Mouse (Mus musculus): ENCODE measurements around the gene Ripk3. TPM values are rescaled to one million over a fixed set of nuclear protein-coding genes. Genes with fewer than 3 reads are reported as not detected.

Ripk3 gene
- polyA plus RNA-seq, 1 experiment: 11.0 TPM

- H3K36me3 ChIP-seq (ENCODE audit: control insufficient read depth, insufficient read depth, low read length, poor library complexity, severe bottlenecking): no peaks in the 10 kb centered on the region
- H3K9me3 ChIP-seq (replicated peaks; ENCODE audit: control insufficient read depth, insufficient read depth, low read length, poor library complexity, severe bottlenecking): no peaks in the 10 kb centered on the region
- H3K9ac ChIP-seq (ENCODE audit: low read depth, poor library complexity, severe bottlenecking): no peak overlapping the region
- H3K27ac ChIP-seq (ENCODE audit: insufficient read depth, low read length): no peak overlapping the region
- no peak for TF ChIP-seq POLR2A (IDR thresholded peaks at IDR 0.05; ENCODE audit: insufficient read depth, low read length)
- TF ChIP-seq CTCF (IDR thresholded peaks at IDR 0.05; ENCODE audit: low read depth, low read length): no peak
- no peak for TF ChIP-seq EP300 (IDR thresholded peaks at IDR 0.05; ENCODE audit: insufficient read depth, low read depth, low read length)
- H3K4me1 ChIP-seq (ENCODE audit: control insufficient read depth, insufficient read depth, low read length): no peaks in the 10 kb centered on the region
- no peaks in the 10 kb centered on the region for H3K27me3 ChIP-seq (ENCODE audit: control insufficient read depth, insufficient read depth, low read length, poor library complexity, severe bottlenecking)
- H3K4me3 ChIP-seq (ENCODE audit: low read depth, low read length): no peak overlapping the region
Measured at GRCm38 (mm10) chr14:55780736-55781135, 7.9 kb downstream of the Ripk3 start.

- no peak for TF ChIP-seq EP300 (IDR thresholded peaks at IDR 0.05; ENCODE audit: insufficient read depth, low read depth, low read length)
- TF ChIP-seq POLR2A (IDR thresholded peaks at IDR 0.05; ENCODE audit: insufficient read depth, low read length): no peak
- TF ChIP-seq CTCF (IDR thresholded peaks at IDR 0.05; ENCODE audit: low read depth, low read length): no peak
- Histone ChIP-seq H3K9me3 (replicated peaks; ENCODE audit: control insufficient read depth, insufficient read depth, low read length, poor library complexity, severe bottlenecking) (no peaks in the 10 kb centered on the region), H3K36me3 (ENCODE audit: control insufficient read depth, insufficient read depth, low read length, poor library complexity, severe bottlenecking) (no peaks in the 10 kb centered on the region), H3K4me3 (ENCODE audit: low read depth, low read length) (no peak overlapping the region), H3K27ac (ENCODE audit: insufficient read depth, low read length) (no peak overlapping the region), H3K4me1 (ENCODE audit: control insufficient read depth, insufficient read depth, low read length) (no peaks in the 10 kb centered on the region), H3K9ac (ENCODE audit: low read depth, poor library complexity, severe bottlenecking) (no peak overlapping the region), H3K27me3 (ENCODE audit: control insufficient read depth, insufficient read depth, low read length, poor library complexity, severe bottlenecking) (no peaks in the 10 kb centered on the region)
Measured at GRCm38 (mm10) chr14:55779656-55780055, 9.0 kb downstream of the Ripk3 start.

GRCm38 (mm10) chr14:55778686-55779085, 10.0 kb downstream of the Ripk3 start:
- Histone ChIP-seq H3K27me3 (ENCODE audit: control insufficient read depth, insufficient read depth, low read length, poor library complexity, severe bottlenecking) (no peaks in the 10 kb centered on the region), H3K4me3 (ENCODE audit: low read depth, low read length) (0 out of 2 replicates have a peak overlapping the region, but pooled peaks have one; percentile 10), H3K9me3 (replicated peaks; ENCODE audit: control insufficient read depth, insufficient read depth, low read length, poor library complexity, severe bottlenecking) (no peaks in the 10 kb centered on the region), H3K36me3 (ENCODE audit: control insufficient read depth, insufficient read depth, low read length, poor library complexity, severe bottlenecking) (no peaks in the 10 kb centered on the region), H3K9ac (ENCODE audit: low read depth, poor library complexity, severe bottlenecking) (no peak overlapping the region), H3K27ac (ENCODE audit: insufficient read depth, low read length) (no peak overlapping the region), H3K4me1 (ENCODE audit: control insufficient read depth, insufficient read depth, low read length) (no peaks in the 10 kb centered on the region)
- no peak for TF ChIP-seq CTCF (IDR thresholded peaks at IDR 0.05; ENCODE audit: low read depth, low read length)
- TF ChIP-seq POLR2A (IDR thresholded peaks at IDR 0.05; ENCODE audit: insufficient read depth, low read length): no peak
- TF ChIP-seq EP300 (IDR thresholded peaks at IDR 0.05; ENCODE audit: insufficient read depth, low read depth, low read length): no peak

GRCm38 (mm10) chr14:55777806-55778205, 10.9 kb downstream of the Ripk3 start:
- Histone ChIP-seq H3K9me3 (replicated peaks; ENCODE audit: control insufficient read depth, insufficient read depth, low read length, poor library complexity, severe bottlenecking) (no peaks in the 10 kb centered on the region), H3K4me3 (ENCODE audit: low read depth, low read length) (no peak overlapping the region), H3K4me1 (ENCODE audit: control insufficient read depth, insufficient read depth, low read length) (no peaks in the 10 kb centered on the region), H3K36me3 (ENCODE audit: control insufficient read depth, insufficient read depth, low read length, poor library complexity, severe bottlenecking) (no peaks in the 10 kb centered on the region), H3K27ac (ENCODE audit: insufficient read depth, low read length) (no peak overlapping the region), H3K9ac (ENCODE audit: low read depth, poor library complexity, severe bottlenecking) (no peak overlapping the region), H3K27me3 (ENCODE audit: control insufficient read depth, insufficient read depth, low read length, poor library complexity, severe bottlenecking) (no peaks in the 10 kb centered on the region)
- TF ChIP-seq EP300 (IDR thresholded peaks at IDR 0.05; ENCODE audit: insufficient read depth, low read depth, low read length): no peak
- TF ChIP-seq POLR2A (IDR thresholded peaks at IDR 0.05; ENCODE audit: insufficient read depth, low read length): no peak
- TF ChIP-seq CTCF (IDR thresholded peaks at IDR 0.05; ENCODE audit: low read depth, low read length): no peak

GRCm38 (mm10) chr14:55777176-55777575, 11.5 kb downstream of the Ripk3 start:
- no peak for TF ChIP-seq EP300 (IDR thresholded peaks at IDR 0.05; ENCODE audit: insufficient read depth, low read depth, low read length)
- no peak for TF ChIP-seq CTCF (IDR thresholded peaks at IDR 0.05; ENCODE audit: low read depth, low read length)
- no peak for TF ChIP-seq POLR2A (IDR thresholded peaks at IDR 0.05; ENCODE audit: insufficient read depth, low read length)
- Histone ChIP-seq H3K9me3 (replicated peaks; ENCODE audit: control insufficient read depth, insufficient read depth, low read length, poor library complexity, severe bottlenecking) (no peaks in the 10 kb centered on the region), H3K27me3 (ENCODE audit: control insufficient read depth, insufficient read depth, low read length, poor library complexity, severe bottlenecking) (no peaks in the 10 kb centered on the region), H3K9ac (ENCODE audit: low read depth, poor library complexity, severe bottlenecking) (no peak overlapping the region), H3K4me3 (ENCODE audit: low read depth, low read length) (no peak overlapping the region), H3K36me3 (ENCODE audit: control insufficient read depth, insufficient read depth, low read length, poor library complexity, severe bottlenecking) (no peaks in the 10 kb centered on the region), H3K27ac (ENCODE audit: insufficient read depth, low read length) (no peak overlapping the region), H3K4me1 (ENCODE audit: control insufficient read depth, insufficient read depth, low read length) (no peaks in the 10 kb centered on the region)

GRCm38 (mm10) chr14:55776711-55777110, 12.0 kb downstream of the Ripk3 start:
- H3K4me3 ChIP-seq (ENCODE audit: low read depth, low read length): no peak overlapping the region
- H3K4me1 ChIP-seq (ENCODE audit: control insufficient read depth, insufficient read depth, low read length): no peaks in the 10 kb centered on the region
- no peak for TF ChIP-seq POLR2A (IDR thresholded peaks at IDR 0.05; ENCODE audit: insufficient read depth, low read length)
- no peak for TF ChIP-seq EP300 (IDR thresholded peaks at IDR 0.05; ENCODE audit: insufficient read depth, low read depth, low read length)
- TF ChIP-seq CTCF (IDR thresholded peaks at IDR 0.05; ENCODE audit: low read depth, low read length): no peak
- H3K9me3 ChIP-seq (replicated peaks; ENCODE audit: control insufficient read depth, insufficient read depth, low read length, poor library complexity, severe bottlenecking): no peaks in the 10 kb centered on the region
- no peaks in the 10 kb centered on the region for H3K27me3 ChIP-seq (ENCODE audit: control insufficient read depth, insufficient read depth, low read length, poor library complexity, severe bottlenecking)
- H3K27ac ChIP-seq (ENCODE audit: insufficient read depth, low read length): no peak overlapping the region
- H3K36me3 ChIP-seq (ENCODE audit: control insufficient read depth, insufficient read depth, low read length, poor library complexity, severe bottlenecking): no peaks in the 10 kb centered on the region
- H3K9ac ChIP-seq (ENCODE audit: low read depth, poor library complexity, severe bottlenecking): no peak overlapping the region

Measured in ES-Bruce4 (cell line).